Mouse (Mus musculus) CD8-positive naive resting alpha-beta T cell, adult 2 months (primary cell): ENCODE data around the gene Slc35f5.

Experiments
- DNase-seq, 2 experiments: peaks; one replicate each; pipeline ENCODE4 v3.0.0; 2022; ENCODE audit warnings: low read depth in 2 of 2, low spot score in 2 of 2

Gene Slc35f5

GRCm38 (mm10) chr1:125574219-125574618 is 13.8 kb downstream of the Slc35f5 start:
- DNase-seq = peak; percentile 6 to 29

- no peak for DNase-seq
Observed at GRCm38 (mm10) chr1:125575458-125576114, 15.2 kb downstream of the Slc35f5 start.

GRCm38 (mm10) chr1:125576965-125577364 is 16.6 kb downstream of the Slc35f5 start:
- no peak for DNase-seq

- DNase-seq = no peak
Observed at GRCm38 (mm10) chr1:125578091-125578490, 17.7 kb downstream of the Slc35f5 start.

- DNase-seq = no peak
Observed at GRCm38 (mm10) chr1:125581134-125581533, 20.7 kb downstream of the Slc35f5 start.

GRCm38 (mm10) chr1:125603620-125604019 is 43.2 kb downstream of the Slc35f5 start:
- DNase-seq = no peak

GRCm38 (mm10) chr1:125607087-125607803 is 46.9 kb downstream of the Slc35f5 start:
- peak; percentile 35 to 58 for DNase-seq

- DNase-seq = no peak
Observed at GRCm38 (mm10) chr1:125624376-125625076, 64.1 kb downstream of the Slc35f5 start.

GRCm38 (mm10) chr1:125639501-125640253 is 79.3 kb downstream of the Slc35f5 start:
- DNase-seq = no peak

GRCm38 (mm10) chr1:125643643-125644042 is 83.2 kb downstream of the Slc35f5 start:
- no peak for DNase-seq
